Mouse (Mus musculus): ENCODE data around the gene Kif9.

DNA sequence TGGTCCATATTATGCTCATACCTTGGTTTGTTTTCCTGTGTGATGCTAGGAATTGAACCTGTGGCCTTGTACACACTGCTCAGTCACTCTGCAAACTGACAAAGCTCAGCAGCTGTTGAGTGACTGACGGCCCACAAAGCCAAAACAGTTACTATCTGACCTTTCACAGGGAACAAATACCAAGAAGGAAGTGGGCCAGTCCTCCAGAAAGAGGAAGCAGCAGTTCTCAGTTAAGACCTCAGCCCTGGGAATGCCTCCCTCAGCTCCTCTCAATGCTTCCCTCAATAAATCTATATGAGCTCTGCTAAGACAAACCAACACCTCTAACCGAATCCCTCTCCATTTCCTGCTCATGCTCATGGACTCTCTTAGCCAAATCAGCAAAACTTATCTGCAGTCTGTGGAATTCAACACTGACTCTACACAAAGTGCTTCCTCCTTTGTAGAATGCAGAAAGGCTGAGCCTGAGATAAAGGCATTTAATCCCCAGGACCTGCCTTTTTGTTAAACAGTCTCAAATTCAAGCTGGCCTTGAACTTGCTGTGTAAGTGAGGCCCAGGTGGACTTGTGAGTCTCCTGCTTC is 17.5 kb upstream of the Kif9 start:
- TF ChIP-seq CTCF (IDR thresholded peaks at IDR 0.05; ENCODE audit: borderline replicate concordance, extremely low read depth, insufficient read depth, insufficient read length) (no peak), POLR2A (IDR thresholded peaks at IDR 0.05; ENCODE audit: borderline replicate concordance, extremely low read depth, insufficient read depth, insufficient read length, poor library complexity, severe bottlenecking) (no peak)
